Mouse (Mus musculus): ENCODE data around the gene Zfyve16.
A peak's percentile ranks its signal among the peaks of the same experiment; 100 is the strongest.

Gene Zfyve16

DNA sequence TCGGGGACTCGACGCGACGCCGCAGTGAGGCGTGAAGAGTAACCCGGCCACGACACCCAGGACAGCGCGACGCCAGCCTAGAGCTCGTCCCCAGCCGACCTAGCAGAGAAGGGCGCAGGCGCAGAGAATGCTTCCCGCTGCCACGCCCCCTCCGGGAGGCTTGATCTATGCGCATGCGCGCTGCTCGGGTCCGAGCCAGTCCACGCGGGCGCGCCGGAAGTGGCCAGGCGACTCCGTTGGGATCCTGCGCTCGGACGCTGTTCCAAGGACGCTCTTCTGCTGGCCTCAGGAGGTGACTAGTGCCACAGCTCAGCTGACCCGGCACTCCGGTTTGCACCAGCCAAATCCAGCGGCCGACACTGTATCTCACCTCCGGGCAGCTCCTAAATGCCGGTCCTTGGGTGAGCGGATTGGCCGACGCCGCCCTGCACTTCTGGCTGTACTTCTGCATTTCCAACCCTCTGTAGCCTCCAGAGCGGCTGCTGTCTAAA, at the start of gene Zfyve16:
TSS of gene Zfyve16 (minus strand) at position 148 of the 491 bp plus-strand sequence.
- DNase-seq (ENCODE audit: low read depth, low spot score) = peak; percentile 95

DNA sequence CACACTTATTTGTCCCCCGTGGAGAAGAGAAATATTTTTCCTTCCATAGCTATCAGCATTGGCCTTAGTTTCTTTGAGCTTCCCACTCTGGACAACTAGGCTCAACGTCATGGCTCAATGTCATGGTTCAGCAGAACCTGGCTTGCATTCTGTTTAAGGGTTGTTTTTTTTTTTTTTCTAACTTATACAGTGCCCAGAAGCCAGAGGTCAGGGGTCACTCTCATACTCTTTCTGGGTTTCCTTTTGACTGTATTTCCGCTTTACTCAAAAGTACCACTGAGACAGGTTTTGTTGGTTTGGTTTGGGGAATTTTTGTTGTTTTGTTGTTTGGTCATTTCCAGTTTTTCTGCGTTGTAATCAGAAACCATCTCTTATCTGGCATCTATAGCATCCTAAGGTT, 47.5 kb upstream of the Zfyve16 start:
- DNase-seq (ENCODE audit: low read depth, low spot score) = no peak

DNA sequence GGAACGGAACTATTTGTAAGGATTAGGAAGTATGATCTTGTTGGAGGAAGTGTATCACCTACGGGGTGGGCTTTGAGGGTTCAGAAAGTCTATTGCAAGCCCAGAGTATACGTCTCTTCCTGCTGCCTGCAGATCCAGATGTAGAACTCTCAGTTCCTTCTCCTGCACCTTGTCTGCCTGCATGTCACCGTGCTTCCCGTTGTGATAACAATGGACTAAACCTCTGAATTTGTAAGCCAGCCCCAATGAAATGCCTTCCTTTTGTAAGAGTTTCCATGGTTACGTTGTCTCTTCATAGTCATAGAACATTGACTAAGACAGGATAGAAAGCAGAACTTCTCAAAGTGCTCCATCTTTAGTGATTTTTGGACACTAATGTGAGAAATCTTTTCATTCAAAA, 46.0 kb upstream of the Zfyve16 start:
- no peak for DNase-seq (ENCODE audit: low read depth, low spot score)

DNA sequence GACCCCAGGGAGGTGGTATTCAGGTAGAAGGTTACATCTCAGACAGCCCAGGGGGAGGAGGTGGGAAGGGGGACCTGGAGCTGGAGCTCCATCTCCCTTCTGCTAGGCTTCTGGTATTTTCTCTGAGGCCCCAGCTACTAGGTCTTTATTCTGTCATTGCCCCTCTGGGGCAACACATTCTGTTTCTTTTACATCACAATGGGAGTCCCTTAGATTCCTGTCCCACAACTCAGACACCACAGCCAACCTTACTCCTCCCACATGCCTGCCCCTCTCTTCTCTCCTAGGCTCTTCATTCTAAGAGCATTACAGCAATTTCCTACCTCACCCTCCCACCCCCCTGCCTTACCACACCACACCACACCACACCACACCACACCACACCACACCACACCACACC, 45.4 kb upstream of the Zfyve16 start, which contains the start of gene Spz1:
TSS of gene Spz1 (minus strand) at position 101 of the 400 bp plus-strand sequence.
- DNase-seq (ENCODE audit: low read depth, low spot score) = no peak

DNA sequence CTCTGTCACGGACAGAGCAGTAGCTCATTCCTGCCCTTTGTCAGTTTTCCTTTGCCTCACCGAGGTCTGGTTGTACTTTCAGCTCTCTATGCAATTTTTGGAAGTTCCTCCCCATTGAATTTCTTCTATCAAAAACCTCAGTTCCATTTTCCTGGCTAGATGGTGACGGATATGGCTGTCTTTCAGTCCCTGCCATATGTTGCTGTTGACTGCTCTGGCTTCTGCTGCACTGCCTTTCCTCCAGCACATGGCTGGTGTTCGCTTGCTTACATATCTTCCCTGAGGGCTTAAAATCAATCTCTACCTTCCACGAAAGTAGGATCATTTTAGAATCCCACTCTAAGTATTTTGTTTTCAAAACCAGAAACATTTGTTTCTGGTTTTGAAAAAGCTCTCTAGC, 28.8 kb upstream of the Zfyve16 start:
- DNase-seq (ENCODE audit: low read depth, low spot score) = no peak

DNA sequence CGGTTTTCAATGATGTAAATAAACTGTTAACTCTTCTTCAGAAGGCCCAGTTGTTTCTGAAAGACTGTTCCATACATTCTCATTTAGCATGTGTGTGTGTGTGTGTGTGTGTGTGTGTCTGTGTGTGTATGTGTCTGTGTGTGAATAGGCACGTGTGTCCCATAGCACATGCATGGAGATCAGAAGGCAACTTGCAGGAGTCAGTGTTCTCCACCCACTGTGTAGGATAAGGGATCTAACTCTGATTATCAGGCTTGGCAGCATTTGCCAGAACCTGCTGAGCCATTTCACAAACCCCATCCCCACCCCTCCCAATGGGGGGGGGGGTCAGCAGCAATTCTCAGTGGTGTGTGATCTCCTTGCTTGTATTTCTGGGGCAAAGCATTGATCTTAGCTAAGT, 26.6 kb upstream of the Zfyve16 start:
- no peak for DNase-seq (ENCODE audit: low read depth, low spot score)

DNA sequence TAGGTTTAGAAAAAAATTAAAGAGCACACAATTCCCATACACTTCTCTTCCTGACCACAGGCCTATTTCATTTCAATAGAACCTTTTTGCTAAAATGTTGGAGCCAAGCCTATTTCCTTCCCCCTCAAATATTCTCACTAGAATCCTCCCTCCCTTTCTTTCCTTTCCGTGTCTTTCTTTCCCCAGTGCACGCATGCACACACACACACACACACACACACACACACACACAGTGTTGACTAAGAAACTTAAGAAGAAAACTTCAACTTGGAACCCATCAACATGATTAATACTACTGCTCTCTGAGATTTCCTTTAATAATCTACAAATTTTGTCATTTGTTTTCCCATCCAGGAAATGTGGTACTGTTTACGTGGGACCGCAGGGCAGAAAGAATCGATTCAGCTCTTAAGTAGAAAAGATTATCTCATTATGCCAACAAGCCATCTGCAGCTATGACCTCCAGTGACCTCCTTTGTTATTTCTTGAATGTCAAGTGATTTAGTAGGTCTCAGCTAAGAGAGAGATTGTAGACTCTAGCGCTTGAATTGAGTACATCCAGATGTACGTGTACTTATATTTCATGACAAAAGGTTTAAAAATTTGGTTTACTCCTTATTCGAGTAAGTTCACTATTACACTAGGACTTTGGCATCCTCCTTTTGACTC, 25.9 kb upstream of the Zfyve16 start:
- DNase-seq (ENCODE audit: low read depth, low spot score) = no peak

DNA sequence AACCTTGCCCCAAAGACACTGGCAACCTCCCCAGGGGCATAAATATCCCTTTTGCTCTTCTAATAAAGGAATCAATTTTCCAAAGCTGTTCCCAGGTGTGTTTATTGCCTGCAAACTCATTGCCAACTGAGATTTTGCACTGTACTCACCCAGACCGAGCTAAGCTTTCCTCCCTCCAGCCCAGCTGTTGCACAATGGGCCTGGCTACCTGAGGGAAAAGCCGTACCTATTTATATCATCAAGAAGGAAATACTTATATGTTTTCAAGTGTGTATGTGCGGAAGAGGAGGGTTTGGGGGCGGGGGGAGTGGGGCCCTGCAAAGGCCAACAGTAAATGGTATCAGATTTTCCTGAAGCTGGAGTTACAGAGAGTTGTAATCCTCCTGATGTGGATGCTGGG, 16.4 kb upstream of the Zfyve16 start:
- DNase-seq (ENCODE audit: low read depth, low spot score) = no peak

DNA sequence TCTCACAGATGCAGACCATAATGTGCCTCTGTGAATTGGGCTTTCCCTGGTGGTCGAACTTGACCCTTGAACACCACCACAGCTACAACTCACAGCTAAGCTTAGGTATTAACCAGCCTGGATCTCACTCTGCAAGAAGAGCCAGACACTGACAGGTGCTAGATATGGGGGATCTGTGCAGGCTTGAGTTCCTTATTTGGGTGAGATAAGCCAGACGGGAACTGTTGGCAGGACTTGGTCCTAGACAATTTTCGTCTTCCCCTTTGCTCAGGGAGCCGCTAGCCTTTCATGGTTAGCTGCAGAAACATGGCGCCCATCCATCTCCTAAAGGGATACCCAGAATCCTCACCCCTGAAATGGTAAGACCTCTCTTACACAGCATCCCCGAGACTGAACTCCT, 10.3 kb upstream of the Zfyve16 start:
- no peak for DNase-seq (ENCODE audit: low read depth, low spot score)

DNA sequence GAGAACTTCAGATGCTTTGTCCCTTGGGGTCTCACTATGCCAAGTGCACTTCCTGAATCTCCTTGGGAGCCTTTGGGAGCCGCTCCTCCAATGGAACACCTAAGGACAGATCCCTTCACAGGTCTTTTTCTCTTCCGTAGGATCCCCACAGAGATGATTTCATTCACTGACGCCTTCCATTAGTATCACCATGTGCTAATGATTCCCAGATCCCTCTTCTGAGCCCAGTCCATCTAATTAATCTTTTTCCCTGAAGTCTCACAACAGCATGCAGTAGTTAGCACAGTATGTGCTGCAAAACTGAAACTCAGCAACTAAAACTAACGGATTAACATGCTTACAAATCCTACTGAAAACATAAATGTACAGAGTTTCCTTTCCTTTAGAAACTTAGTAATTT, 8.5 kb upstream of the Zfyve16 start:
- no peak for DNase-seq (ENCODE audit: low read depth, low spot score)

DNA sequence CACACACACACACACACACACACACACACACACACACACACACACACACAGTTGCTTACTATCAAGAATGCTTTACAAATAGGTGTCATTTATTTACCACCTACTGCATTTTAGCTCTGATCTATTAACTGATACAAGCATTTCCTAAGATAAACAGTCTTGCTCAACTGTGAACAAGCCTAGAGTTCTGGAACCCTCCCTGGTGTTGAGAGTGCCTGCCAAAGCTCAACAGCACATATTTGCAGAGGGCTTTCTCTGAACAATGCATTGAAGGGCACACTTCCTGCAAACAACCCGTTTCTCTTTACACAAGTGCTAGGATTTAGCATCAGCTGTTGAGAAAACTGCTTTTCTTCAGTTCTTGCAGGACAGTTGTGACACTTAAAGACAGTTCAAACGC, 3.1 kb upstream of the Zfyve16 start:
- no peak for DNase-seq (ENCODE audit: low read depth, low spot score)

DNA sequence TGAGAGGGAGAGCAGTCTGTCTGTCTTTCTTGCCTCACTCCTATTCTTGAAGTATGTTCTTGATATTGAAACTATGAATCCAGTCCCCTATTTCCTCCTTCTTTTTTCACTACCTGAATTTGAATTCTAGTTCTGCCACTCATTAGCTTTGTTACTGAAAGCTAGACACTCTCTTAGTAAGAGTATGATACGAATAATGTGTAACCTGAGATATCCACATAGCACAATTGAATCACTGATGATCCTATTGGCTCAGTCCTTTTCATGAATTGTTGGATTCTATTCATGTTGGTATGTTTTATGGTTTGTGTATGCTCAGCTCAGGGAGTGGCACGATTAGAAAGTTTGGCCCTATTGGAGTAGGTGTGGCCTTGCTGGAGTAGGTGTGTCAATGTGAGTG, 1.5 kb upstream of the Zfyve16 start:
- peak; percentile 17 for DNase-seq (ENCODE audit: low read depth, low spot score)

DNA sequence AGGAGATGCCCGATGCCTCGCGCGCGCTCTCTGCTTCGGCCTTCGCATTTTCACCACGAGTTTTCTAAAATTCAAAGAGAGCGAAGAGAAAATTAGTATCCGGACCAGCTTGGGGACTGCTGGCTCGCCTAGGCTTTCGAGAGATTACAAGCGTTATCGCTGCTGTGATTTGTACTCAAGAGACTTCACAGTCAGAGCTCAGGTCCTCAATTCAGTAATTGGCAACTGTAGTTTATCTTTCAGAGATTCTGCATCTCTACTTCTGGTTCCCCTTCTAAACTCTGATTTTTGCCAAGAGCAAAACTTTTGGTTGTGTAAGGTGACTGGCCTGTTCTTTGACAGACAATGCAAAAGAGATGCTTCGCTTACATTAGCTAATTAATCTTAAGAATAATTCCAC, 569 bp upstream of the Zfyve16 start:
- DNase-seq (ENCODE audit: low read depth, low spot score) = no peak

DNA sequence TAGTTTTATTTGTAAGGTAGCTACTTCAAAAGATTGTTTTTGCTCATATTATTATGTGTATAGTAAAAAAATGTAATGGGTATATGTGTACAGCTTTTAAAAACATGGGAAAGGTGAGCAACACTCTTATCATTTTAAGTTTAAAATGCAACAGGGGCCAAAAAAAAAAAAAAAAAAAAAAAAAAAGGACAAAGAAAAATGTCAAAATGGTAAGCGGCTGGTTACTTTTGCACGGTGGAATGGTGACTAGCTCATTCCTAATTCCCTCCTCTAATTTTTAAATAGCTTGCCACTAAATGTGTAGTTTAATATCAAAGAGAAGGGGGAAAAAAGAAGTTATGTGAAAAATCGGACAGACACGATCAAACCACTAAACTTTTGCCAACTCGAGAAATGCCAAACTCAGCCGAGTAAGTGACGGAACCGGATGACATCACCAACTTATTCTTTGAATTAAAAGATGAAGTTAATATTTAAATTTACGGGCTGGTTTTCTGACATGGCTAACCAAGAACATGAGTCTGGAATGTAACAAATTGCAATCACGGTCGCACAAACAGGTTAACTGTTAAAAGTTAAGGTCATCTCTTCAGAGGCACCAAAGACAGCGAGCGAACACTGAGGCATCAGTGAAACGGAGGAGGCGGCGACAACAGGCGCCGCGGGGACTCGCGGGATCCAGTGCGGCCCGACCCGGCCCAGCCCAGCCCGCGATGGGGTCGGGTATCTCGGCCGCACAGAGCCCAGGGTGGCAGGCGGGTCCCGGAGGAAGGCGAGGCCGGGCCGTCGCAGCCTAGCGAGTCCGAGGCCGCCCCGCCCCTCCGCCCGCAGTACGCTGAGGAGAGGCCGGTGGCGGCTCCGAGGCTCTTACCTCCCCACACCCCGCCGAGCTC, 594 bp downstream of the Zfyve16 start:
- DNase-seq (ENCODE audit: low read depth, low spot score) = peak; percentile 60

DNA sequence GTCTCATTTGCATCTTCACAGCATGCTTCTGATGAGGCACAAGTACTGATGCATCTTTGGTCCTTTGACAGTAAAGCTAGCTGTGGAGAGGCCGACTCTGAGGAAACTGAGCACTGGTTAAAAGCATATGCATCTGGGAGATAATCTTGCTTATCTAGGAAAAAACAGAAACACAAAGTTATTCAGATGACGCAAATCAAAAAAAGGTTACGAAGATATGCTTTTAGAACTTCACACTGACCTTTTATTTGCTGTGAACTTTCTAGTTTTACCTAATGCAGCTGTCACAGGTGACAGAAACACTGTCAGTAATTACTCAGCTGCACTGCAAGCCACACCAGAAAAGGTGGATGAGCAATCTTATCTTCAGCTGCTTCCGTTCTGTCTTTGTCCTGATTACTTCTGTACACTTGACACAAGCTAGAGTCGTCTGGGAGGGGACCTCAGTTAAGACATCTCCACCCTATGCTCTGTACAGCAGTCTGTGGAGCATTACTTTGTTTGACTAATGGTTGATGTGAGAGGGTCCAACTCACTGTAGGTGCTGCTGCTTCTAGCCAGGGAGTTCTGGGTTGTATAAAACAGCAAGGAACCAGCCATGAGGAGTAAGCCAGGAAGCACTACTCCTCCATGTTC, 7.4 kb downstream of the Zfyve16 start:
- DNase-seq (ENCODE audit: low read depth, low spot score) = peak; percentile 25

DNA sequence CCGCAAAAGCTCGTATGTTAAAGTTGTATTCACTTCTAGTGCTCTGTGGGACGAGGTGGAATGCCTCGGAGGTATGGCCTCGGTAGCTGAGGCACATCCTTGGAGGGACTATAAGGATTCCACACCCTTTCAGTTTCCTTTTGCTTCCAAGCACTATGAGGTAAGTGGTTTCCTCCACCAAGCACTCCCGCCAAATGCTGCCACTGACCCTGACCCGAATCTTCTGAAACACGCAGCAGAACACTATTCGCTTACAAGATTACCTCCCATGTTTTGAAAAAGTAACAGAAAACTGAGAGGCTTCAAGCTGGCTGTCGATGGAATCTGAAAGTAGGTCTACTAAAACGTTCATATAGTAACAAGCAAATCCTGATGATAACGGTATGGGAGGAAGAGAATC, 25.8 kb downstream of the Zfyve16 start:
- DNase-seq (ENCODE audit: low read depth, low spot score) = no peak

DNA sequence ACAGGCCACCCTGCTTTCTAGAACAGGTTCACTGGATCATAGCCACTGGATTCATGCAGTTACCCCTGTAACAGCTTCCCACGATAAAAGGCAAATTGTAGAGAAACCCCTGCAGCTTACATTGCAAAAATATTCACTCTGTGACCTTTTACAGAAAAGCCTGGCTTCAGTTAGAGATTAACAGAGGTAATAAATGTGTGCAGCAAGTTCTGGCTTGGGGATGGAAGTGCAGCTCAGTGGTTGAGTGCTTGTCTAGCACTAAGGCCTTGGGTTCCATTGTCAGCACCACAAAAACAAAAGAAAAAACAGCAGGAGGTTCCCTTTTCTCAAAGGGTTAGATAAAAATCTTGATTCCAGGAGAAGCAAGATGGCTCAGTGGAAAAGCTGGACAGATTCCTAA, 38.7 kb downstream of the Zfyve16 start:
- no peak for DNase-seq (ENCODE audit: low read depth, low spot score)

DNA sequence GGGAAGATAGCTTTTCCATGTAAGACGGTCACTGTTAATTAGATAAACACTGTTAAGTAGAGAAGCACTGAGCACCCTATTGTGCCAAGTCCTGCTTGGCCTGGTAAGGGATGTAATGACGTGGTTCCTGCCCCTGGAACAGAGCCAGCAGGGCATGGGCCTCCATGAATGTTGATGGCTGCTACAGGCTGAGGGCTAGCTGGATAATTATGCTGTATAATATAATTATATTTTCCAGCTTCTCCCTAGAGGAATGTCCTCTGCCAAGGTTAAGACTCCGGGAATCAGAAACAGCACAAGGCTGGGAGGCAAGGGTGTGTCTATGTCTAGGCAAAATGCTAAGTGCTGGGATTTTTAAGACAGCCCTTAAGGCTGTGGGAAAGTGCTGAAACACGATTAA, 39.9 kb downstream of the Zfyve16 start:
- DNase-seq (ENCODE audit: low read depth, low spot score) = no peak

DNA sequence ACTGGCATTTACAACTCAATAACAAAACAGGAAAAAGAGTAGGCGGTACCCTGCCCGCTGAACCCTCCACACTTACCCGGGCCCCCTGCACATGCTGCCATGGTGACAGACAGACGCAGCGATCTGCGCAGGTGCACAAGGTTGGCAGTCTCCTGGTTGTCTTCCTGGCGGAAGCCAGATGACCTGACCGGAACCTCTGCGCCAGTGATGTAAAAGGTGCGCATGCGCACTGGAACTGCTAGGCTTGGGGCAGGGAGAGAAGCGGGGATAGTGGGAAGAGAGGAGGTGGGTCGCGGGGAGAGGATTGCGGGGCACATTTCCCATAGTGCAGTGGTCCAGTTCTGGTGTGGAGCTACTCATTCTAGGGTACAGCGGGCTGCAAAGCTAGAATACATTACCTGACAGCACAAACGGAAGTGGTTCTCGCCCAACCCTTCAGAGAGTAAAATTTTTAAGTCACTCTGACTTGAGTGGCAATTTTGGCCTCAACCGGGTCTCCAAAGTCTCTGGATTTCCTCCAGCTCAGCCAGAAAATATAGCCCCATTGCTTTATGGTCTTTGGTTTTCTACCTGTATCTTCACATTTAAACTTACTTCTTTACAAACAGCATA, 46.7 kb downstream of the Zfyve16 start, which contains the start of gene Fam151b:
TSS of gene Fam151b (minus strand) at position 164 of the 612 bp plus-strand sequence.
- DNase-seq (ENCODE audit: low read depth, low spot score) = peak; percentile 97

DNA sequence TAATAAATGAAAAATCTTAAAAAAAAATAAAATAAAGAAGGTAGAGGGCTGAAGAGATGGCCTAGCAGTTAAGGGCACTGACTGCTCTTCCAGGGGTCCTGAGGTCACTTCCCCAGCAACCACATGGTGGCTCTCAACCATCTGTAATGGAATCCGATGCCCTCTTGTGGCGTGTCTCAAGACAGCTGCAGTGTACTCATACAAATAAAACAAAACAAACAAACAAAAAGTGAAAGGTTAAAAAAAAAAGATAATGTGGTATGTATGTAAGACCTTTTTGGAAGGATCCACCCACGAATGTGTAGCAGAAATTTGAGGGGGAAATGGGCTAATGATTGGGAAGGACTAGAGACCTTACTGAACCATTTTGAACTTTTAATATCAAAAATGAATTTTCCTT, 47.3 kb downstream of the Zfyve16 start:
- peak; percentile 79 for DNase-seq (ENCODE audit: low read depth, low spot score)

DNA sequence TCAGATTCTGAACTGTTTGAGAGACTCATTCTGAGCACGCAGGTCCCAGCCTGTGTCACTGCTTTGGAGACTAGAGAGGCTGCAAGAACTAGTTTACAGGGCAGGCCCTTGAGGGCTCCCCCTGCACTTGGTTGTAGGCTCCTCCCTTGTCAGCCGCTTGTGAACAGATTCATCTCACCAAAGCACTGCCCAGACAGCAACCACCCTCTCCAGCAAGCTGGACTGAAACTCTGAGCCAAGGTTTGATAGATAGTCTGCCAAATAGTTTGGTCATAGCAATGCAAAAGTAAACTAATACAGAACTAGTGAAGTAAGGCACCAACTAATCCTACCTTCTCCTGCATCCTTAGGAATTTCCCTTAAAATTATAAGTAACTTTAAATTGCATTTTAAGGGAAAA, 60.5 kb downstream of the Zfyve16 start:
- DNase-seq (ENCODE audit: low read depth, low spot score) = no peak

DNA sequence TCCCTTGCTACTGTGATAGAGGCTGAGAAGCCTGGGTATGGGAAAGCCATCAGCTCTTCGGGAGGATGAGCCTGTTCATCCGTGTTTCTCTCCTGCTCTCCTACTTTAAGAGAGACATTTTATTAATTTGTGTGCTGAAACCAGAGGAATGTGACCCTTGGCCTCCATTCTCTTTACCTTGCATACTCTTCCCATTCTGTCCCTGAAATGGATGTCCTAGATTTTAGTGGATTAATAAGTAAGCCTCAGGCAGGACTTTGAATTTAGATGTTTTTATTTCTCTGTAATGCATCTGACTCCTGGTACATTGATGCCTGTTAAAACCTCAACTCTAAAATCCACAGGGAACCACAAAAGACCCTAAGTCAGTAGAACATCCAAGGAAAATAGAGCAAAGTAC, 61.3 kb downstream of the Zfyve16 start:
- DNase-seq (ENCODE audit: low read depth, low spot score) = no peak
